Mouse (Mus musculus): ENCODE results near the gene Lyst.

GRCm38 (mm10) chr13:13574258-13574870 lies 15.8 kb upstream of the Lyst start:
- TF ChIP-seq CTCF (IDR thresholded peaks at IDR 0.05; ENCODE audit: low read depth, low read length) = no peak
- TF ChIP-seq POLR2A (IDR thresholded peaks at IDR 0.05; ENCODE audit: extremely low read depth, insufficient read depth, low read length) = no peak
